Mouse (Mus musculus): ENCODE measurements at regions not wholly inside any gene's neighbourhood (a gene's known extent, or its start where the extent isn't known, plus 50 kb on each side); places are given as distances from the start of the nearest gene placed in this dataset.

- DNase-seq, result peak; percentile 32
These were observed 91.2 kb downstream of the Rnf138rt1 start for GRCm38 (mm10) chrX:163669886-163670285.

Data from right cerebral cortex, postnatal 4 days (tissue).